Mouse (Mus musculus) embryonic facial prominence, embryonic 14.5 days (tissue): ENCODE data around the gene Enah. TPM values are rescaled to one million over a fixed set of nuclear protein-coding genes. Genes with fewer than 3 reads are reported as not detected.

Experiments used
- ATAC-seq: fragments of 200-750 bp; cut with Nextera tagmentation; 2 replicates; pipeline ENCODE4 v1.8.0; 2017; ENCODE audit warnings: low read depth, moderate number of reproducible peaks, moderate TSS enrichment
- DNase-seq: peaks from one replicate; pipeline ENCODE4 v3.0.0-alpha.2; 2015; ENCODE audit warnings: low spot score
- H3K27ac ChIP-seq: fragments of 300-500 bp; sonication (generic); replicated peaks from 2 replicates; pipeline ENCODE4 v1.5.1; 2014; ENCODE audit warnings: low read depth, mild to moderate bottlenecking, low read length, moderate library complexity
- H3K27me3 ChIP-seq: fragments of 300-500 bp; sonication (generic); replicated peaks from 2 replicates; pipeline ENCODE4 v1.6.1; 2014; ENCODE audit warnings: low read length; ENCODE audit not compliant: control insufficient read depth, insufficient read depth
- H3K36me3 ChIP-seq: fragments of 300-500 bp; sonication (generic); 2 replicates; pipeline ENCODE4 v1.6.1; 2014; ENCODE audit warnings: low read length, mixed read lengths; ENCODE audit not compliant: control insufficient read depth, insufficient read depth
- H3K4me1 ChIP-seq: fragments of 300-500 bp; sonication (generic); 2 replicates; pipeline ENCODE4 v1.6.1; 2014; ENCODE audit warnings: antibody characterized with exemption, low read length; ENCODE audit not compliant: control insufficient read depth, insufficient read depth
- H3K4me2 ChIP-seq: fragments of 300-500 bp; sonication (generic); 2 replicates; pipeline ENCODE4 v1.6.1; 2014; ENCODE audit warnings: low read depth, mild to moderate bottlenecking, low read length, moderate library complexity, mixed read lengths
- H3K4me3 ChIP-seq: fragments of 300-500 bp; sonication (generic); 2 replicates; pipeline ENCODE4 v1.5.1; 2014; ENCODE audit warnings: low read depth, mild to moderate bottlenecking, low read length
- H3K9ac ChIP-seq: fragments of 300-500 bp; sonication (generic); 2 replicates; pipeline ENCODE4 v1.6.1; 2014; ENCODE audit warnings: low read depth, mild to moderate bottlenecking, low read length, moderate library complexity, mixed read lengths
- H3K9me3 ChIP-seq: fragments of 300-500 bp; sonication (generic); 2 replicates; pipeline ENCODE4 v1.6.1; 2016; ENCODE audit warnings: low read length; ENCODE audit not compliant: control insufficient read depth
- WGBS: fragments of 180-500 bp; shearing (Covaris S2); extraction: QIAGEN DNeasy Blood & Tissue Kit; methylation state at CpG from one replicate; pipeline ENCODE4 v1.1.7; 2014; 5-methylcytosine and 5-hydroxymethylcytosine counted together
- polyA plus RNA-seq: library from polyadenylated mRNA; unstranded; fragments of >200 nt; fragmentation: Nextera tagmentation; extraction: Ambion mirVana; gene quantifications from 2 replicates; pipeline ENCODE4 v1.2.1, GENCODE M21; 2014

Enah gene
- polyA plus RNA-seq, 1 experiment from 2014 or later = 23.7 TPM

GRCm38 (mm10) chr1:181988367-181988766 is 31.4 kb downstream of the Enah start:
- Histone ChIP-seq H3K9ac (no peak overlapping the region), H3K4me1 (peaks cover 18% of the 10 kb centered on the region), H3K4me3 (no peak overlapping the region), H3K36me3 (no peaks in the 10 kb centered on the region), H3K27ac (0 out of 2 replicates have a peak overlapping the region, but pooled peaks have one; percentile 0), H3K27me3 (no peaks in the 10 kb centered on the region), H3K9me3 (no peaks in the 10 kb centered on the region), H3K4me2 (no peak overlapping the region)
- 56% methylated on average over 2 of the region's 2 CpGs for WGBS
- no peak for DNase-seq
- no peak for ATAC-seq

- no peaks in the 10 kb centered on the region for H3K27me3 ChIP-seq
- H3K27ac ChIP-seq = no peak overlapping the region
- H3K4me2 ChIP-seq = no peak overlapping the region
- H3K4me3 ChIP-seq = no peak overlapping the region
- ATAC-seq (peak; percentile 38; the same call in 1 of the 2 replicates), DNase-seq (no peak)
- 0 out of 2 replicates have a peak, but pooled peaks cover 3% of the 10 kb centered on the region for H3K9me3 ChIP-seq
- WGBS = 52% methylated on average over 2 of the region's 2 CpGs
- H3K4me1 ChIP-seq = peaks cover 14% of the 10 kb centered on the region
- peaks cover 5% of the 10 kb centered on the region for H3K36me3 ChIP-seq
- no peak overlapping the region for H3K9ac ChIP-seq
These were observed 32.6 kb downstream of the Enah start for GRCm38 (mm10) chr1:181987226-181987625.

GRCm38 (mm10) chr1:181985880-181986279 is 33.9 kb downstream of the Enah start:
- no peak overlapping the region for H3K9ac ChIP-seq
- no peaks in the 10 kb centered on the region for H3K27me3 ChIP-seq
- no peak overlapping the region for H3K27ac ChIP-seq
- 0 out of 2 replicates have a peak, but pooled peaks cover 3% of the 10 kb centered on the region for H3K9me3 ChIP-seq
- 75% methylated on average over 1 of the region's 1 CpGs for WGBS
- ATAC-seq = no peak
- peaks cover 5% of the 10 kb centered on the region for H3K36me3 ChIP-seq
- no peak for DNase-seq
- H3K4me1 ChIP-seq = peaks cover 13% of the 10 kb centered on the region
- no peak overlapping the region for H3K4me2 ChIP-seq
- H3K4me3 ChIP-seq = no peak overlapping the region

- no peak for ATAC-seq
- Histone ChIP-seq H3K4me2 (no peak overlapping the region), H3K27ac (no peak overlapping the region), H3K4me1 (peaks cover 11% of the 10 kb centered on the region), H3K27me3 (no peaks in the 10 kb centered on the region), H3K9me3 (0 out of 2 replicates have a peak, but pooled peaks cover 3% of the 10 kb centered on the region), H3K36me3 (peaks cover 5% of the 10 kb centered on the region), H3K4me3 (no peak overlapping the region), H3K9ac (no peak overlapping the region)
- DNase-seq = no peak
- WGBS = 93% methylated on average over 2 of the region's 2 CpGs
These were observed 35.0 kb downstream of the Enah start for GRCm38 (mm10) chr1:181984811-181985210.

- WGBS = 83% methylated on average over 14 of the region's 14 CpGs
These were observed 39.6 kb downstream of the Enah start for GRCm38 (mm10) chr1:181980017-181980719.

GRCm38 (mm10) chr1:181975510-181975909 is 44.3 kb downstream of the Enah start:
- Histone ChIP-seq H3K4me3 (no peak overlapping the region), H3K4me1 (peaks cover 4% of the 10 kb centered on the region; the same call in 1 of the 2 replicates), H3K9ac (no peak overlapping the region), H3K27me3 (no peaks in the 10 kb centered on the region), H3K36me3 (no peaks in the 10 kb centered on the region), H3K9me3 (no peaks in the 10 kb centered on the region), H3K4me2 (no peak overlapping the region), H3K27ac (no peak overlapping the region)
- ATAC-seq = no peak; the same call in 1 of the 2 replicates
- WGBS = 82% methylated on average over 3 of the region's 3 CpGs
- DNase-seq = no peak

More at GRCm38 (mm10) chr1:181980017-181980719, 39.6 kb downstream of the Enah start:
- Histone ChIP-seq H3K4me3 (no peak overlapping the region), H3K27me3 (no peaks in the 10 kb centered on the region), H3K36me3 (peaks cover 5% of the 10 kb centered on the region), H3K9ac (no peak overlapping the region), H3K4me1 (no peaks in the 10 kb centered on the region), H3K4me2 (no peak overlapping the region), H3K27ac (no peak overlapping the region), H3K9me3 (0 out of 2 replicates have a peak, but pooled peaks cover 3% of the 10 kb centered on the region)
- no peak for DNase-seq
- no peak for ATAC-seq

GRCm38 (mm10) chr1:181974897-181975296 is 44.9 kb downstream of the Enah start:
- H3K4me2 ChIP-seq = no peak overlapping the region
- peaks cover 4% of the 10 kb centered on the region; the same call in 1 of the 2 replicates for H3K4me1 ChIP-seq
- ATAC-seq (no peak), DNase-seq (no peak)
- no peaks in the 10 kb centered on the region for H3K9me3 ChIP-seq
- H3K27ac ChIP-seq = no peak overlapping the region
- H3K36me3 ChIP-seq = no peaks in the 10 kb centered on the region
- no peaks in the 10 kb centered on the region for H3K27me3 ChIP-seq
- no peak overlapping the region for H3K9ac ChIP-seq
- no peak overlapping the region for H3K4me3 ChIP-seq

GRCm38 (mm10) chr1:181965277-181965676 is 54.5 kb downstream of the Enah start:
- Histone ChIP-seq H3K27me3 (no peaks in the 10 kb centered on the region), H3K4me2 (no peak overlapping the region), H3K9me3 (no peaks in the 10 kb centered on the region), H3K36me3 (0 out of 2 replicates have a peak, but pooled peaks cover 8% of the 10 kb centered on the region), H3K9ac (no peak overlapping the region), H3K4me3 (no peak overlapping the region), H3K27ac (no peak overlapping the region), H3K4me1 (0 out of 2 replicates have a peak, but pooled peaks cover 6% of the 10 kb centered on the region)
- no peak for ATAC-seq
- WGBS = 91% methylated on average over 1 of the region's 1 CpGs
- DNase-seq = no peak

DNA sequence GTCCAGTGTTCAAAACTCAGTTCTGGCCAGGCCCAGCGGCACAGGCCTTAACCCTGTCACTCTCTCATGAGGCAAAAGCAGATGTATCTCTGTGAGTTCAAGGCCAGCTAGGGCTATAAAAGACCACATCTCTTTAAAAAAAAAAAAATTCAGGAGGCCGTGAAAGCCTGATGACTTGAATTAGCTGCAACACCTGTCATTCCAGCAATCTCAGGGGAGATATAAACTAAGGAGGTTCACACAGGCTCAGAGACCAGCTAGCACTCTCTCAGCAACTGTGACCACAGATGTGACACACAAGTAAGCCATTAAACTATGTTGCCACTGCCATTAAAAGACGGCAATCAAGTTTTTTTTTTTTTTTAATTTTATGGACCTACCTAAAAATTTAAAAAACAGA is 56.0 kb downstream of the Enah start:
- 0 out of 2 replicates have a peak, but pooled peaks cover 6% of the 10 kb centered on the region for H3K4me1 ChIP-seq
- H3K36me3 ChIP-seq = 0 out of 2 replicates have a peak, but pooled peaks cover 8% of the 10 kb centered on the region
- no peaks in the 10 kb centered on the region for H3K9me3 ChIP-seq
- ATAC-seq (no peak), DNase-seq (peak; percentile 31)
- H3K4me3 ChIP-seq = no peak overlapping the region
- 64% methylated on average over 3 of the region's 3 CpGs for WGBS
- H3K27me3 ChIP-seq = no peaks in the 10 kb centered on the region
- H3K9ac ChIP-seq = no peak overlapping the region
- no peak overlapping the region for H3K4me2 ChIP-seq
- no peak overlapping the region for H3K27ac ChIP-seq
